Mouse (Mus musculus): ENCODE measurements at regions not wholly inside any gene's neighbourhood (a gene's known extent, or its start where the extent isn't known, plus 50 kb on each side); places are given as distances from the start of the nearest gene placed in this dataset.

DNA sequence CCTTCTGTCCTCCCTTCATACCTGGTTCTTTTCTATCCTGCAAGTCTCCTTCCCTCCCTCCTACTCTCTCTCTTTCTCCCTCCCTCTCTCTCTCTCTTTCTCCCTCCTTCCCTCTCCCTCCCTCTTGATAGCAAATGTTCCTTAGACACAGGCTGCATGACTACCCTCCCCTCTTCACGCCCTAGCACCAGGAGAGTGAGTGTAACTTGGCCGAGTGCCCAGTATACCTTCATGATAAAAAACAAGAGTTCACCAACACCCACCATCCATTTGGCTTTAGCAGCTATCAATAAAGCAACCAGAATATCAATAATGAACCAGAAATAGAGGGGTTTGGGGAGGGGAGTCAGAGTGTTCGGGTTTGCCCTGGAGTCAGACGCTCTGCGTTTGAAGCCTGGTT is 90.4 kb downstream of the Tmx1 start:
- H3K4me1 ChIP-seq (ENCODE audit: control insufficient read depth, insufficient read depth, low read length): peaks cover 4% of the 10 kb centered on the region; the same call in 1 of the 2 replicates

DNA sequence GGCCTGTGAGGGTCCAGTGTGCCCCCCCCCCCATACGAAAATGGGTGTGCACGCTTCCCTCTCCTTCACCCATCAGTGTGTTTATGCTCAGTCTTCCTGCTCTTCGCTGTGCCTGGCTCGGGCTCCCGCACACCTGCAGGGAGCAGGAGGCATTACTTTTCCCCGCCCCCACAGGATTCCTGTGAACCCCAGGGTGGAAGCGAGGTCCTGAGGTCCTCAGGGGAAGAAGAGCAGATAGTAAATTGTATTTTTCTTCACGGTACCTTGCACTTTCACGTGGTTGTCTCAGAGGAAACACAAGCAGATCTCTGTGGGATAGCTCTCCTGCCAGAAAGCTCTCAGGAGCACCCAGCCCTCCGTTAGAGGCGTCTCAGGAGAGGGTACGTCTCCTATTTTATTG is 91.4 kb downstream of the Tmx1 start:
- H3K36me3 ChIP-seq (ENCODE audit: control insufficient read depth, insufficient read depth, low read length): no peaks in the 10 kb centered on the region
- no peak for ATAC-seq
- WGBS: 30% methylated on average over 12 of the region's 12 CpGs
- no peak overlapping the region for H3K27ac ChIP-seq (ENCODE audit: low read length)
- no peaks in the 10 kb centered on the region for H3K9me3 ChIP-seq (replicated peaks; ENCODE audit: control insufficient read depth, low read length, poor library complexity, severe bottlenecking)
- H3K4me2 ChIP-seq (ENCODE audit: low read length): no peak overlapping the region; the same call in 1 of the 2 replicates
- H3K4me3 ChIP-seq (ENCODE audit: low read depth, low read length): no peak overlapping the region
- H3K9ac ChIP-seq (ENCODE audit: low read depth, low read length): no peak overlapping the region
- no peaks in the 10 kb centered on the region for H3K27me3 ChIP-seq (ENCODE audit: control insufficient read depth, insufficient read depth, low read depth, low read length)
- H3K4me1 ChIP-seq (ENCODE audit: control insufficient read depth, insufficient read depth, low read length): peaks cover 4% of the 10 kb centered on the region; the same call in 1 of the 2 replicates

More for the DNA sequence above, 90.4 kb downstream of the Tmx1 start:
- Histone ChIP-seq H3K9ac (ENCODE audit: low read depth, low read length) (no peak overlapping the region), H3K4me3 (ENCODE audit: low read depth, low read length) (no peak overlapping the region), H3K27me3 (ENCODE audit: control insufficient read depth, insufficient read depth, low read depth, low read length) (no peaks in the 10 kb centered on the region), H3K27ac (ENCODE audit: low read length) (no peak overlapping the region), H3K9me3 (replicated peaks; ENCODE audit: control insufficient read depth, low read length, poor library complexity, severe bottlenecking) (no peaks in the 10 kb centered on the region), H3K4me2 (ENCODE audit: low read length) (no peak overlapping the region), H3K36me3 (ENCODE audit: control insufficient read depth, insufficient read depth, low read length) (no peaks in the 10 kb centered on the region)
- no peak for ATAC-seq
- WGBS: 56% methylated on average over 5 of the region's 5 CpGs

DNA sequence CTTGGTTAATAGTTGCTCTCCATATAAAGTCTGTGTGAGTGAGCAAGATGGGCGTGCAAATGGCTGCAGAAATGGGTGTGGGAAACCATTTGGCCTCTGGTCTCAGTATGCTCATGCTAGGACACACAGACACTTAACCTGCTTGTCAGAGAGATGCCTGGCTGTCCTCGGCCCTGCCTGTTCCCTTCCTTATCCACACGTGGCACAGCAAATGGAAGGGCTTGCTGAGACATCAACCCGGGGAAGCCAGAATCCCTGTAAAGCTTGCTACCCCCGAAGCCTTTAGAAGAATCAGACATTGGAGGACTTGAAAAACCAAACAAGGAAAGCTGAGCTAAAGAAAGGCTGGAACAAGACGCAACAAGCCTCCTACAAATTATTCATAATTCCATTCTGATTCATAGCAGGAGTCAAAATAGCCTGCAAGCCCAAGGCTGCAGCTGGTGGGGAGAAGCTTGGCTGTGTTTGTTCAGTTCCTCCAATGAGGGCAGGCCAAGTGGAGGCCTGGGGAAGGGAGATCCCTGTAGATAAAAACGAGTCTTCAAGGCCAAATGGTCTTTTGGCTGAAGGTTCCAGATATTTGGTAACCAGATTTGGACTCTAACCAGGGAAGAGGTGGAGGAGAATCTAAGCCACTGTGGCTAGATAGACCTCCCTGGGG is 92.1 kb downstream of the Tmx1 start:
- 59% methylated on average over 7 of the region's 7 CpGs for WGBS
- Histone ChIP-seq H3K4me1 (ENCODE audit: control insufficient read depth, insufficient read depth, low read length) (peaks cover 4% of the 10 kb centered on the region; the same call in 1 of the 2 replicates), H3K27ac (ENCODE audit: low read length) (no peak overlapping the region), H3K4me2 (ENCODE audit: low read length) (no peak overlapping the region), H3K27me3 (ENCODE audit: control insufficient read depth, insufficient read depth, low read depth, low read length) (no peaks in the 10 kb centered on the region), H3K36me3 (ENCODE audit: control insufficient read depth, insufficient read depth, low read length) (no peaks in the 10 kb centered on the region), H3K9ac (ENCODE audit: low read depth, low read length) (no peak overlapping the region), H3K9me3 (replicated peaks; ENCODE audit: control insufficient read depth, low read length, poor library complexity, severe bottlenecking) (no peaks in the 10 kb centered on the region), H3K4me3 (ENCODE audit: low read depth, low read length) (no peak overlapping the region)
- no peak for ATAC-seq

DNA sequence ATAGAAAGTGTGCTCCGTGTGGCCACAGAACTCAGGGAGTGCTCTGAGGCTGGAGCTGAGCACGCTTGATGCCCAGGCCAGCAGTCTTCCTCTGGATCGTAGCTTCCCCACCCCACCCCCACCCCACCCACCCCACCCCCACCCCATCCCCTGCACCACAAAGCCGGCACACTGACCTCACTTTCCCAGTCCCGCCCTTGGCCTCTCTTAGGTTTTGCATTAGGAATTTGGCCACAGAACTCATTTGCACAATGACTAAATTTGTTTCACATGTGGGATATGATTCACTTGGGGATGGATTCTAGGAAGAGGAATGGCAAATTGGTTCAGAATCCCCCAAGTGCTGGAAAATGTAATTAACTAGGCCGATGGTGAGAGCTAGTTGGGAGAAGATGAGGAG is 94.3 kb downstream of the Tmx1 start:
- no peak overlapping the region for H3K4me2 ChIP-seq (ENCODE audit: low read length)
- no peak overlapping the region for H3K9ac ChIP-seq (ENCODE audit: low read depth, low read length)
- 61% methylated on average over 6 of the region's 6 CpGs for WGBS
- no peaks in the 10 kb centered on the region for H3K27me3 ChIP-seq (ENCODE audit: control insufficient read depth, insufficient read depth, low read depth, low read length)
- no peak for ATAC-seq
- H3K27ac ChIP-seq (ENCODE audit: low read length): no peak overlapping the region
- no peaks in the 10 kb centered on the region for H3K9me3 ChIP-seq (replicated peaks; ENCODE audit: control insufficient read depth, low read length, poor library complexity, severe bottlenecking)
- peaks cover 4% of the 10 kb centered on the region; the same call in 1 of the 2 replicates for H3K4me1 ChIP-seq (ENCODE audit: control insufficient read depth, insufficient read depth, low read length)
- H3K36me3 ChIP-seq (ENCODE audit: control insufficient read depth, insufficient read depth, low read length): no peaks in the 10 kb centered on the region
- H3K4me3 ChIP-seq (ENCODE audit: low read depth, low read length): no peak overlapping the region

DNA sequence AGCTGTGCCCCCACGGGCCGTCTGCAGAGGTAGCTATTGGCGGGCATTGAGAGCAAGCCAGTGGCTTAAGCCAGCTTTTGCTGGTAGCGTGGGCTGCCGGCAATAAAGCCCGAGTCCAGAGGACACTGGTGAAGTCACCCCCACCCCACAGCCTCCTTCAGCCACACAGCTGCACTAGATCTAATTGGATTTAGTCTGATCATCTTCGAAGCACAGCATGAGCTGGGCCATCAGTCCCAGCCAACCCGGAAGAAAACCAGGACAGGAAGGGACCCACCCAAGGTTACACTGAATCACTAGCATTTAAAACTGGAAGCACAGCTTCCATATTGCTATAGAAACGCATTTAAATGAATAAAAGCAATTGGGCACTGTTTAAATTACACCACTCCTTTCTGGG is 96.4 kb downstream of the Tmx1 start:
- Histone ChIP-seq H3K27ac (ENCODE audit: low read length) (no peak overlapping the region), H3K9me3 (replicated peaks; ENCODE audit: control insufficient read depth, low read length, poor library complexity, severe bottlenecking) (no peaks in the 10 kb centered on the region), H3K9ac (ENCODE audit: low read depth, low read length) (no peak overlapping the region), H3K36me3 (ENCODE audit: control insufficient read depth, insufficient read depth, low read length) (no peaks in the 10 kb centered on the region), H3K4me2 (ENCODE audit: low read length) (no peak overlapping the region), H3K4me3 (ENCODE audit: low read depth, low read length) (no peak overlapping the region), H3K27me3 (ENCODE audit: control insufficient read depth, insufficient read depth, low read depth, low read length) (no peaks in the 10 kb centered on the region), H3K4me1 (ENCODE audit: control insufficient read depth, insufficient read depth, low read length) (peaks cover 2% of the 10 kb centered on the region; the same call in 1 of the 2 replicates)
- WGBS: 57% methylated on average over 9 of the region's 9 CpGs
- ATAC-seq: no peak

DNA sequence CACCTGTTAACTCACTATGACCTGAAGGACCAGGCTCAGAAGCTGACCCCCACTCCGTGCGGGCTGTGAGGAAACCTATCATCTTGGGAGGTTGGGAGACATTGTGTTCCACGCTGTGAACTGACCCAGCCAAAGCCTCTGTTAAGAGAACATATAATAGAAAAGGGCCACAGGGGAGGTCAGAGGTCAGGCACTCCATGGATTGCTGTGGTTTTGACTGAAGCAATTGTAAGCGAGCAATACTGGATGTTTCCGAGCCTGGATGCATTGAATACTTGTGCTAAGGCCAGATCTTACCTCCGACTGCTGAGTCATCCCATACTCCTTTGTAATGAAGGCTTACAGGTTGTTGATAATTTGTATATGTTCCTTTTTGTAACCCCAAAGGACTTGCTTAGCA is 101.0 kb downstream of the Tmx1 start:
- H3K36me3 ChIP-seq (ENCODE audit: control insufficient read depth, insufficient read depth, low read length): no peaks in the 10 kb centered on the region
- no peak overlapping the region for H3K4me3 ChIP-seq (ENCODE audit: low read depth, low read length)
- H3K4me2 ChIP-seq (ENCODE audit: low read length): no peak overlapping the region
- no peak overlapping the region for H3K9ac ChIP-seq (ENCODE audit: low read depth, low read length)
- no peak for ATAC-seq
- 36% methylated on average over 6 of the region's 6 CpGs for WGBS
- no peaks in the 10 kb centered on the region for H3K9me3 ChIP-seq (replicated peaks; ENCODE audit: control insufficient read depth, low read length, poor library complexity, severe bottlenecking)
- no peaks in the 10 kb centered on the region for H3K27me3 ChIP-seq (ENCODE audit: control insufficient read depth, insufficient read depth, low read depth, low read length)
- H3K4me1 ChIP-seq (ENCODE audit: control insufficient read depth, insufficient read depth, low read length): no peaks in the 10 kb centered on the region
- H3K27ac ChIP-seq (ENCODE audit: low read length): no peak overlapping the region

DNA sequence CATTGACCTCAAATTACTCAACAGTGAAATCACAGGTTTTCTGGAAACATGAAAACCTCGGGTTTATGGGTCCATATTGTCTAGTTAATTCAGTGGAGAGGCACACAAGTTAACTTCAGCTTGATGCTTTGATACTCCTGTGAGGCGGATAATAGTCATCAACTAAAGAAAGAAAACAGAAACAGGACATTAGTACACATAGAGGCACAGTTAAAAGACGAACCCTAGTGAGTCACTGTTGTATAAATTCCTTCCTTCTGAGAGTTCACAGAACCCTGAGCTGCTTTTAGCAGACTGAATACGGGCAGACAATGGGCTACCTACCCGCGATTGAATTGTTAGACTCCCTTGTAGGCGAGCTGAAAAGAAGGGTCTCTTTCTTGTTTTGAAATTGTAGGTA is 101.7 kb downstream of the Tmx1 start:
- Histone ChIP-seq H3K4me1 (ENCODE audit: control insufficient read depth, insufficient read depth, low read length) (no peaks in the 10 kb centered on the region), H3K27me3 (ENCODE audit: control insufficient read depth, insufficient read depth, low read depth, low read length) (no peaks in the 10 kb centered on the region), H3K36me3 (ENCODE audit: control insufficient read depth, insufficient read depth, low read length) (no peaks in the 10 kb centered on the region), H3K4me2 (ENCODE audit: low read length) (no peak overlapping the region), H3K27ac (ENCODE audit: low read length) (no peak overlapping the region), H3K4me3 (ENCODE audit: low read depth, low read length) (no peak overlapping the region), H3K9ac (ENCODE audit: low read depth, low read length) (no peak overlapping the region), H3K9me3 (replicated peaks; ENCODE audit: control insufficient read depth, low read length, poor library complexity, severe bottlenecking) (no peaks in the 10 kb centered on the region)
- 25% methylated on average over 7 of the region's 7 CpGs for WGBS
- ATAC-seq: no peak

DNA sequence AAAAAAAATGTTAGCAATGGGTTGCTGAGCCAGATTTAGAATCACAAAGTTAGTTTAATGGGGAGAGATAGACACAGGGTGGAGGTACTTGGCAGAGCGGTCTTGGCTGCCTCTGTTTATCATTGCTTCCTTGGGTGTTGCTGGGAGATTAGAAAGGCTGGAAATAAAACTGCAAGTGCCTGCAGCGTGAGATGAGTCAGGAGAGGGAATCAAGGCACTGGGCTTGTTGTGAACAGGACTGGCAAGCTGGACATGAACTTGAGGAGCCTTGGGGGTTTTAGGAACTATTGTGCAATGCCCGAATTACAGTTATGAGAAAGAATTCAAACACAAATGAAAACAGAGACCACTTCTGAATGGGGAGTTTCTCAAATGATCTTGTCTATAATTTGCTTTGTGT is 102.8 kb downstream of the Tmx1 start:
- H3K4me2 ChIP-seq (ENCODE audit: low read length): no peak overlapping the region
- H3K27me3 ChIP-seq (ENCODE audit: control insufficient read depth, insufficient read depth, low read depth, low read length): no peaks in the 10 kb centered on the region
- H3K27ac ChIP-seq (ENCODE audit: low read length): no peak overlapping the region
- ATAC-seq: no peak
- H3K9me3 ChIP-seq (replicated peaks; ENCODE audit: control insufficient read depth, low read length, poor library complexity, severe bottlenecking): no peaks in the 10 kb centered on the region
- no peaks in the 10 kb centered on the region for H3K36me3 ChIP-seq (ENCODE audit: control insufficient read depth, insufficient read depth, low read length)
- WGBS: 59% methylated on average over 3 of the region's 3 CpGs
- no peak overlapping the region for H3K9ac ChIP-seq (ENCODE audit: low read depth, low read length)
- H3K4me3 ChIP-seq (ENCODE audit: low read depth, low read length): no peak overlapping the region
- H3K4me1 ChIP-seq (ENCODE audit: control insufficient read depth, insufficient read depth, low read length): no peaks in the 10 kb centered on the region

DNA sequence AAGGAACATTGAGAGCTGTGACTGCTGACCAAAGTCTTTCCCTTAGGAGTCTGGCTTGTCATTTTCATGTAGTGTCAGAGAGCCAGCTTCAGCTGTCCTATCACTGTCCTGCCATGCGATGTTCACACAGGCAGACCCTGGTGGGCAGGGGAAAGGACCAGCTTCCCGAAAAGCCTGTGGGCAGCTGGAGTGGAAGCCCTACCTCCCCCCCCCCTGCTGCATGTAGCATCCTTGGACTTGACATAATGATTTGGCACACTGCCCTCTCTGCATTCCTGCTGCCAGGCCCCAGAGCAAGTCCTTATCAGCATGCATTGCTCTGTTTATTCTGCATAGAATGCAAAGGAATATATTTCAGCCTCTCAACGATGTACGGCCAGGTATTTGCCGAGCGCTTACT is 103.9 kb downstream of the Tmx1 start:
- ATAC-seq: no peak
- Histone ChIP-seq H3K36me3 (ENCODE audit: control insufficient read depth, insufficient read depth, low read length) (no peaks in the 10 kb centered on the region), H3K4me1 (ENCODE audit: control insufficient read depth, insufficient read depth, low read length) (no peaks in the 10 kb centered on the region), H3K9ac (ENCODE audit: low read depth, low read length) (no peak overlapping the region), H3K4me2 (ENCODE audit: low read length) (no peak overlapping the region), H3K27ac (ENCODE audit: low read length) (no peak overlapping the region), H3K4me3 (ENCODE audit: low read depth, low read length) (no peak overlapping the region), H3K9me3 (replicated peaks; ENCODE audit: control insufficient read depth, low read length, poor library complexity, severe bottlenecking) (no peaks in the 10 kb centered on the region), H3K27me3 (ENCODE audit: control insufficient read depth, insufficient read depth, low read depth, low read length) (no peaks in the 10 kb centered on the region)
- WGBS: 58% methylated on average over 6 of the region's 6 CpGs
